Mouse (Mus musculus) kidney, adult 8-10 months (tissue): Measurements from ENCODE around the gene Acad9.
"Not testable (repeated sequence)": the region's sequence is repeated elsewhere in the genome, so short reads cannot be mapped to it uniquely, and the experiment has no call there.

Source experiments
- DNase-seq, 2 experiments: peaks; one replicate each; pipeline ENCODE4 v3.0.0; 2022

Acad9 gene

DNA sequence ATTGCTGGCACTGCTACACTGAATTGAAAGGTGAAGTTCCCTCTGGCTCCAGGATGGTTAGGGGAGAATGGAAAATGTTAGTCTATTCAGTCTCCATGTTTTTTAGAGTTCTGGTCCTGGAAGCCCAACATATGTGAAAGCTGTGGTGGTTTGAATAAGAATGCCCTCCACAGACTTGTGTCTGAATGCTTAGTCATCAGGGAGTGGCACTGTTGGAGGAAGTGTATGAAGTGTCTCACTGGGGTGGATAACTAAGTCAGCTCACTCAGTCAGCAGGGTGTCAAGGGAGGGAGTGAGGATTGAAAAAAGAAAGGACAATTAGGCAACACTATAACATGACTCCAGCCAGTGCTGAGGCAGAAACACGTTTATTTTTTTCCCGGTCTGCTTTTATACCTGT is 29.6 kb downstream of the Acad9 start:
- DNase-seq: no peak

DNA sequence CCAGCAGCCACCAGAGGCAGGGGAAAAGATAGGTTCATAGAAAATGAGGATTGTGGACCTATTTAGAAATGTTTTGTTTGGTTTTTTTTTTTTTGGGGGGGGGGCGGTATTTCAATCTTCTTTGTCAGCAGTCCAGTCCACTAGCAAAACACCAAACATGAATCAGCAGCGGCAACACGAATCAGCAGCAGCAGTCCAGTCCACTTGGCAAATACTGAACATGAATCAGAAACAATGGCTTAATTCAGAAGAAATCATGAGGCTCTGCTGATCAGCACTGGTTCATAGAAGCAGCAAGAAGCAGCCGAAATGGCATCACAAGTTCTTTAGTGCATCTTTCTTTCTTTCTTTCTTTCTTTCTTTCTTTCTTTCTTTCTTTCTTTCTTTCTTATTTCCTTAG is 50.3 kb downstream of the Acad9 start:
- no peak for DNase-seq

DNA sequence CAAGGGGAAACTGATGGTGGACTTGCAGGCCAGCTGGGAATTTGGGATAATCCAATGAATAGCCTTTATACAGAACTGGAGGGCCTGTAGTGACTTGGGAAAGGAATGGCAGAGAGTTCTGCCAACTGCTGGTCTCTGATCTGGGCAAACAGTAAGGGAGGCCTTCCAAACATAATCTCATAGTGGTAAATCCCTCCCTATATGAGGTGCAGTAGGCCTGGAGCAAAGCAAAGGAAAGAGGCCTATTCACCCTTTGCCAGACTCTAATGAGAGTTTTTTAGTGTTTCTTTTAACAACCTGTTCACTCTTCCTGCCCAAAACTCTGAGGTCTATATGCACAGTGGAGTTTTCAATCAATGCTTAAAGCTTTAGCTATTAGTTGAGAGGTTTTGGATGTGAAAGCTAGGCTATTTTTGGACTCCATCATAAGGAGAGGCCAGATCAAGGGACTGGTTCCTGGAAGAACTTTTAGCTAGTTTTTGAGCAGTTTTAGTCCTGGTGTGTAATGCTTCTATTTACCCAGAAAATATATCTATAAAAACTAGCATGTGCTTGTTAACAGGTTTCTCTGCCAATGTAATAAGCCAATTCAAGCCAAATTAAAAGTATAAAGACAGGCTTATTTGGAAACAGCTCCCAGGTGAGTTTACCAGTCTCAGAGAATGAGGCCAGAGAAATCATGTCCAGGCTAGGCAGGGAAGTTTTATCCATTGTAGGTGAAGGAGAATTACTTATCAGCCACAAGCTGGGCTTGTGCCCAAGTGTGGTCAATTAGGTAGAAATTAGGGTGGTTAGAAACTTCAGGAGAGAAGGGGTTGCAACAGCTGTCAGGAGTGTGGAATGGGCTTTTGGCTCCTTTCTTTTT is 54.1 kb downstream of the Acad9 start:
- no peak for DNase-seq

DNA sequence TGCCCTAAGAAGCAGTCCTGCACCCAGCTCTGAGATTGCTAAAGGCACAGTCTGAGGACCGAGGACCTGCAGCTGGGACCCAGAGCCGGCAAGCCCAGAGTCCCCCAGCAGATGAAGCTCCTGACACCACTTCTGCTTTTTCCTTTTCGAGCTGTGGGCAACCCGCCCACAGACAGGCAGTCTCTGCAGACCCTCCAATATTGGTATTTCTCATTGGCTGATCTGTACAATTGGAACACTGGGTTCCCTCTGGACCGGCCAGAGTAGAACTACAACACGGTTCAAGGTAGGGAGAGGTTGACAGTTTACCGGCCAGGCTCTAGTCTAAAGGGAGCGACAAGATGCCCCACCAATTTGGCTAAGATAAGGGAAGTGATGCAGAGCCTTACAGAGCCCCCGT is 60.4 kb downstream of the Acad9 start:
- not testable (repeated sequence) for DNase-seq

DNA sequence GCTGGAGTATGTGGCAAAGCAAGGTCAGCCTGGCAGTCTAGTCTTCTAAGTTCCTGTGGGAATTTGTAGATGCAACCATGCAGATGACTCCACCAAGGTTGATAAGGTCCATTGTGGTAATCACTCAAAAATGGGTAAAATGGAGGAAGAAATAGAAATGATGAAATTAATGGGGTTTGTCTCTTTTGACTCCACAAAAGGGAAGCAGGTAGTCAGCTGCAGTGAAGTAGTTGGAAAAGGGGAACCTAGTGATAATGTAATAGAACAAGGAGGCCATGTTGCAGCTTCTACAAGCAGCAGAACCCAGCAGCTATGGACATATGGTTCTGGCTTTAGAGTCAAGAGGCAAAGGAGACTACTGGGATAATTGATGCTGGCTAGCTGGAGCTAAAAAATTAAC is 70.4 kb downstream of the Acad9 start:
- DNase-seq: no peak

- peak; percentile 26 to 46 for DNase-seq
Measured at GRCm38 (mm10) chr3:36137560-36137959, 71.8 kb downstream of the Acad9 start.

DNA sequence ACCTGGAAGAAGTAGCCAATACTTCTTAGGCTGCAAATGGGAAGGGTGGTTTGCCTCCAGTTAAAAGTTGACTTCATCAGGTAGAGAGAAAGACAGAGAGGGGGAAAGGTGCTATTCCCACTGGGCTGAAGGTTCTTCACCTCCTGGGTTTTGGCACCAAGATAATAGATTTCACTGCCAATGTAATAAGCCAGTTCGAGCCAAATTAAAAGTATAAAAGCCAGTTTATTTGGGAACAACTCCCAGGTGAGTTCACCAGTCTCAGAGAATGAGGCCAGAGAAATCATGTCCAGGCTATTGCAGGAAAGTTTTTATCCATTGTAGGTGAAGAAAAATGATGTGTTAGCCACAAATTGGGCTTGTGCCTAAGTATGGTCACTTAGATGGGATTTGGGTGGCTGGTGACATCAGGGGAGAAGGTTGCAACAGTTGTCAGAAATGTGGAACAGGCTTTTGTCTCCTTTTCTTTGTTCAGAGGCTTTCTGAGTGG is 72.4 kb downstream of the Acad9 start:
- DNase-seq: no peak

DNA sequence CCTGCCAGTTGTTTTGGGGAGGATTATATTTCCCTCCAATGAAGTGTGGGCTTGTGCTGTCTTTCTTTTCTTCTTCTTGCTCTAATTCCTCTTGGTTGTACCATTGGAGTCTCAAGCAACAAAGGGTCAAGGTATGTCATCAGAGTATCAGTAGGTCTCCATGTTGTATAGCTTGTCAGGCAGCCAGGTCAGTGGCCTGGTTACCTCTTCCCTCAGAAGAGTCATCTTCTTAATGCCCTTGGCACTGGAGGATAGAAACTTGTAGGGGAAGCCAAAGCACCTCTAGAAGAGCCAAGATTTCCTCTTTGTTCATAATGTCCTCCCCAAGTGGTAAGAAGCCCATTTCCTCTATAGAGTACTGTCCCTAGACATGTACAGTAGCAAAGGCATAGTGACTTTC is 73.2 kb downstream of the Acad9 start:
- DNase-seq: no peak
